Mouse (Mus musculus): ENCODE data around the gene Cryba2.

GRCm38 (mm10) chr1:74882055-74882734 lies 10.7 kb downstream of the Cryba2 start:
- TF ChIP-seq EP300 (IDR thresholded peaks at IDR 0.05; ENCODE audit: low read depth) (no peak), CTCF (IDR thresholded peaks at IDR 0.05; ENCODE audit: low read depth) (no peak)

All from heart, postnatal 0 days (tissue).